Mouse (Mus musculus): ENCODE measurements around the gene Bhlhe41.
A peak's percentile ranks its signal among the peaks of the same experiment; 100 is the strongest.

Bhlhe41 gene

GRCm38 (mm10) chr6:145872010-145872409 is 6.7 kb upstream of the Bhlhe41 start:
- no peak for DNase-seq (ENCODE audit: low read depth, low spot score)

- no peak for DNase-seq (ENCODE audit: low read depth, low spot score)
Measured at GRCm38 (mm10) chr6:145870991-145871390, 5.6 kb upstream of the Bhlhe41 start.

- no peak for DNase-seq (ENCODE audit: low read depth, low spot score)
Measured at GRCm38 (mm10) chr6:145867111-145867510, 1.8 kb upstream of the Bhlhe41 start.

- DNase-seq (ENCODE audit: low read depth, low spot score) = no peak
Measured at GRCm38 (mm10) chr6:145865886-145866851, 811 bp upstream of the Bhlhe41 start.

- DNase-seq (ENCODE audit: low read depth, low spot score) = no peak
Measured at GRCm38 (mm10) chr6:145864171-145864570, 1.2 kb downstream of the Bhlhe41 start.

GRCm38 (mm10) chr6:145863065-145863971 is 2.0 kb downstream of the Bhlhe41 start:
- peak; percentile 53 for DNase-seq (ENCODE audit: low read depth, low spot score)

GRCm38 (mm10) chr6:145862739-145863064 is 2.7 kb downstream of the Bhlhe41 start:
- no peak for DNase-seq (ENCODE audit: low read depth, low spot score)

DNA sequence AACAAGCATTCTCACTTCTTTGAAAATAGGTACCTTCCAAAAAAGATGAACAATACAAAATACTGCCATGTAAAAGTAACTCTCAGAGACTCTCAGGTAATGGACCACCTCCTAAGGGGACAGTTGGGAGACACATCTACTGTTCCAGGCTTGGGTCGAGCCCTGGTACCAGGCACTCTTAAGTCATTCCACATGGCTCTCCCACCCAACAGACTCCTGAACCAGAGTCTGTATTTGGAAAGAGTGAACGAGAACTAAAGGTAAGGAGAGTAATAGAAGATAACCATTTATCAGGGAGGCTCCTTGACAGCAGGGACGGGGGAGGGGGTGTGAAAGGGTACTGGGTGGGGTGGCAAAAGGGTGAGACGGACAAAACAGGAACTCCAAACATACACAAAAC is 3.0 kb downstream of the Bhlhe41 start:
- no peak for DNase-seq (ENCODE audit: low read depth, low spot score)

GRCm38 (mm10) chr6:145861462-145862227 is 3.7 kb downstream of the Bhlhe41 start:
- DNase-seq (ENCODE audit: low read depth, low spot score) = no peak

DNA sequence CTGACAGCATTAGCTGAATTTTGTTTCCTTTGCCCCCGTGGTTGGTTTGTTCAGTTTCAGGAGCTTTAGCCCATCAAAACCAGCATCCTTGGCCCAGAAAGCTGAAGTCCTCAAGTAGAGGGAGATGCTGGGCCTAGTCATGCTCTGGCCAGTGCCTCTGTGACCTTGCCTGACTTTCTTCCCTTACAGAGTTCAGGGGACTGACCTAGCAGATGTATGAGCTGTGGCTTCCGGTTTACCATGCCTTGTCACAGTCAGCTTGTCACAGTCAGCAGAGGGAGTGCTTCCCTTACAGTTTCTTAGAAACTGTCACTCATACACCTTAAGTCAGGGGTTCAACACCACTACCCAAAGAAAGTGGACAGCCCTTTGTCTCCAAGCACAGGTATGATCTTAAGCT is 5.0 kb downstream of the Bhlhe41 start:
- no peak for DNase-seq (ENCODE audit: low read depth, low spot score)

DNA sequence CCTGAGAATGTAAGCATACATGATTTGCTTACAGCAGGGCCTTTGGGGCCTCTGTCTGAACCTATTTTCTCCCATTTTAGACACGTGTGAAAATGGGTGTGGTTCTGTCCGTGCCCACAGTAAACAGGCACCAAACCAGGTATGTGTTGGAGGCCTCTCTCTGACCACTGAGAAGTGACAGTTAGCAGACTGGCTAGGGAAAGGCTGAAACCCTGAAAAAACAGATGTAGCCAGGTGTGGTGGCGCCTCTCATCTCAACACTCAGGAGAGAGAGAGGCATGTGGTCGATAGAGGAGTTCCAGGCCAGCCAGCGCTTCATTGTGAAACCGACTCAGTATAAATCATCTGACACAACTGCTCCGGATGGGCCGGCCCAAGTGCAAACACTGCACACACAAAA is 6.9 kb downstream of the Bhlhe41 start:
- DNase-seq (ENCODE audit: low read depth, low spot score) = no peak

- no peak for DNase-seq (ENCODE audit: low read depth, low spot score)
Measured at GRCm38 (mm10) chr6:145857428-145857827, 7.9 kb downstream of the Bhlhe41 start.

DNA sequence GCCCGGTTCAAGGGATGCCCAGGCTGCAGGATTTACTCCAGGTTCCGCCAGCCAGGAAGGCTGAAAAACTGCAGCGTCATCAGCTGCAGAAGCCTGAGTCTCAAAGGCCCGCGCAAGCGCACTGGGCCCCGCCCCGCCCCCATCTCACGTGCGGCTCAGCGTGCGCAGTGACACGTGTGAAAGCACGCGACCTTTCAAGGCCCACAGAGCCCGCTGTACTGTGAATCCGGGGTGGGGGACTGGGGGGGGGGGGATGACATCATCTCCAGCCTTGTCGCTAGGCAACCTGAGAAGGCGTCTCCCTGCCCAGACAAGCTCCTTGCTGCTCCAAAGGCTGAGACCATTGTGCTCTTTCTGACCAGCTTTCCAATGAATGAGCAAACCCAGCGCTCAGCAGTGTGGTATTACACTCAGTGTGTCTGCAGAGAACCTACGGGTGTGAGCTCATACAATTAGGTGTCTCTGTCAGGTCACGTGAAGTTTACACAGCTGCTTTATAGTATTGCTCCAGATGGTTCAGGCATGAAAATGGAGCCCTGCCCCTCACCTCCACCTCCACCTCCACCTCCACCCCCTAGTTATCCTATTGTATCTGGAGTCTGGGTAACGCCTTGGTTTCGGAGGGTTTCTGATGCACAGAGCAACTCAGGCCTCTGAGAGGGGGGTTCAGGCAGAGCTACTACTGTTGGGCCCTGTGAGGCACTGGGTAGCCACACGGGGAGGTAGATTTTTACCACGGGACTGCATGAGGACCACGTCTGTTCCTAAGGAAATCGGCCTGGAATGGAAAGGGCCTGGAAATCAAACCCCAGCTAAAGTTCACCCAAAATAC is 9.4 kb downstream of the Bhlhe41 start:
- DNase-seq (ENCODE audit: low read depth, low spot score) = peak; percentile 95

DNA sequence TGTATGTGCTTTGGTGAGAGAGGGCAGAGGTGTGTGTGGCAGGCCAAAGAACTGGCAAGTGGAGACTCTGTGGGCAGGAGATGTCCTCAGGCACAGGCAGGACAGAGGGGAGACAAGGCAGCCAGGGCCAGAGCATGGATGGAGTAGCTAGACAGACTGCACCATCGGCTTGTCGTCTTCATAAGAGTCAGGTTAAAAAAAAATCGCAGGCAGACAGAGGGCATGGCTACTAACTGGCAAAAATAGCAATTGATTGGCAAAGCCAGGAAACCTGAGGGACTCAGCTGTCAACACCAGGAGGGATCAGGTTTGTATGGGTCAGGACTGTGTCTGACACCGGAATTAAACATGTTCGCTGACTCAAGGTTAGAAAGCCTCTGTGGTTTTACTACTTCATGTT is 10.6 kb downstream of the Bhlhe41 start:
- DNase-seq (ENCODE audit: low read depth, low spot score) = no peak

DNA sequence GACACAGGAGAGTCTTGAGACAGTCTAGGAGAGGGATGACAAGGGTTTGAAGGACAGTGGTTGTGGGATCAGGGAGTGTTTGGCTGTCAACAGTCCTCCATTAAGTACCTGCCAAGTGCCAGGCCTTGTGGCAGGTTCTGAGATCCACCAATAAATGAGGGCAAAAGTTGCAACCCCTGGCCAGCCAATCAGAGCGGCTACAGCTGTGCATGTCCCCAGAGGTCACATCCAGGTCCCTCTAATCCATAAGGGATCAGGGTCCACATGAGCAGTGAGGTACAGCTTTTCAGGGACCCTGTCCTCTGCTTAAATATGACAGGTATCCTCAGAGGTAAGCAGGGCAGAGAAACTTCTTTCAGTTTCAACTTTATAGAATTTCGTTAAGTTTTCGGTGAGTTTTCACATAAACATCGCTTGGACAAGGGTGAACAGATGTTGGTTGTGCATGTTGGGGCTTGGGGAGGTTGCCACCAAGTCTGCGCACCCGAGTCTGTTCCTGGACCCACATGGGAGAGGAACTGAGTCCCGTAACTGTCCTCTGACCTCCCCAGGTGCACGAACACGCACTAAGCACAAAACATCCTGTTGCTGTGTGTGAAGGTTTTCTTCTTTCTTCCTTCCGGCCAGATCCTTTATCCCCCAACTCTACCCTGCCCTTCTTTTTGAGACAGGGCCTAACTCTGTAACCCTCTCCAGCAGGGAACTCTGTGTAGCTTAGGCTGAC is 11.8 kb downstream of the Bhlhe41 start:
- DNase-seq (ENCODE audit: low read depth, low spot score) = no peak

DNA sequence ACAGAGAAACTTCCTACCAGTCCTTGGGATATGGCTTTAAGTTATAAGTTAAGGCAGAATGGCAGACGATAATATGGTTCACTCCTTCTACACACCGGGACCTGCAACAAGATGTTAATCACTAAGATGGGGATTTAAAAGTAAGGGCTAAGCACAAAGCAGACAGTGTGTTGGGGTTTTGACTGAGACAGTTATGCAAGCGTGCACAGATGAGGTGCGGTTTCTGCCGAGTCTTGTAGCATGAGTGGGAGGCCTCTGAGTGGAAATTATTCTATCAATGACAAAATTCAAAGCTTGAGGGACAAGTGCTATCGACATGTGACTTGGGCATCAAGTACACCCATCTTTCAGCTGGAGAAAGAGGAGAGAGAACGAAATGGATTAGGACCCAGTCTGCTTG is 12.7 kb downstream of the Bhlhe41 start:
- no peak for DNase-seq (ENCODE audit: low read depth, low spot score)

GRCm38 (mm10) chr6:145851956-145852355 is 13.4 kb downstream of the Bhlhe41 start:
- DNase-seq (ENCODE audit: low read depth, low spot score) = no peak

DNA sequence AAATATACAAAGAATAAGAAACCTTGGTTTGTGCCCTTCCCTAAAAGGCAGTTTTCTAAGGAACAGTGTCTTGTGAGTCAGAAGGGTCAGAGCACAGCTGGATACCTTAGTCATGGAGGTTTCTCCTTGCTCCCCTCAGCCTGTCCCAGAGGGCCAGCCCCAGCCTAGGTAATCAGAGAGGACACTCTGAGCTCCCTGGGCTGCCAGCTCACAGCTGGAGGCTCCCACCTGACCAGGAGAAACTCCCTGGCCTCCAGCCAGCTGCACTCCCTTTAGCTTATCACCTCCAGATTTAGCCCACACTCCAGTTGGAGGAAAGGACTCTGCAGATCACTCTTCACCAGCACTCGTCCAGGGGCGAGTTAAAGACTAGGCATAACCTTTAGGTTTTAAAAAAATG is 14.6 kb downstream of the Bhlhe41 start:
- DNase-seq (ENCODE audit: low read depth, low spot score) = no peak

DNA sequence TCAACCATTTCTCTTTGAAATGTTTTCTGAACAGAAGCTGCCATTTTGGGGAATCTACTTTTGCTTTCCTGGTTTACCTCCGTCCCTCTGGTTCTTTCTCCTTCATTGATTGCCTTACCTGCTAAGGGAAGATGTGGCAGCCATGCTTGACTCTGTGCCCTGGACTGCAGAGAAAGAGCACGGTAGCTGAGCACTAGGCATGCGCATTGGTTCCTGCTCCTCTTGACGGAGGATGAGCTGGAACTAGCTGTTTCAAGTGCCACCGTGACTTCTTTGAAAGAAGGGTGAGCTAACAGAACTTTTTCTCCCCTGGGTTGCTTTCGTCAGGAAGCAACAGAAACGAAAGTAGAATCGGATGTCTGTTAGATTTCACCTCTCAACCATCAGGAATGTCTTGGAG is 17.7 kb downstream of the Bhlhe41 start:
- DNase-seq (ENCODE audit: low read depth, low spot score) = no peak

- no peak for DNase-seq (ENCODE audit: low read depth, low spot score)
Measured at GRCm38 (mm10) chr6:145846948-145847347, 18.4 kb downstream of the Bhlhe41 start.

All from embryo, embryonic 11.5 days (tissue).